Mouse (Mus musculus) left cerebral cortex, postnatal 14 days (tissue): ENCODE results near the gene Tma7. TPM values are rescaled to one million over a fixed set of nuclear protein-coding genes. Genes with fewer than 3 reads are reported as not detected.
A peak's percentile ranks its signal among the peaks of the same experiment; 100 is the strongest.

Source experiments
- DNase-seq, 2 experiments: peaks; one replicate each; pipeline ENCODE4 v3.0.0; 2021 to 2022; ENCODE audit warnings: low spot score in 2 of 2, mixed read lengths in 1 of 2
- intact Hi-C: fragments of 180-260 bp; cut with DNase I; formaldehyde crosslinking; loops from one replicate; pipeline ENCODE4 v1.15.1; 2025
- total RNA-seq, 2 experiments: library from RNA; stranded (reverse); gene quantifications; 2 replicates each; pipeline ENCODE4 v1.2.3; 2021

Tma7 gene
- total RNA-seq, 2 experiments from 2014 or later = 368 to 387 TPM

GRCm38 (mm10) chr9:109087987-109088386 is 5.6 kb upstream of the Tma7 start:
- peak; percentile 47 to 58 for DNase-seq
- intact Hi-C loops = loop anchor here (2.0 to 10.0 kb wide), 2 partner anchors 35 to 777 kb away; no protein-coding TSS in a partner anchor

- intact Hi-C loops = loop anchor here (10.0 kb wide), 1 partner anchor 780 kb away; no protein-coding TSS in a partner anchor
- no peak for DNase-seq
Measured at GRCm38 (mm10) chr9:109084922-109085321, 2.5 kb upstream of the Tma7 start.

- intact Hi-C loops = loop anchor here (10.0 kb wide), 1 partner anchor 783 kb away; no protein-coding TSS in a partner anchor
- no peak for DNase-seq
Measured at GRCm38 (mm10) chr9:109081749-109082123, 651 bp downstream of the Tma7 start.

GRCm38 (mm10) chr9:109080516-109080915 is 1.9 kb downstream of the Tma7 start:
- intact Hi-C loops = loop anchor here (10.0 kb wide), 1 partner anchor 784 kb away; no protein-coding TSS in a partner anchor
- DNase-seq = no peak

- intact Hi-C loops = no loop called here
- peak; percentile 94 to 96 for DNase-seq
Measured at GRCm38 (mm10) chr9:109073661-109074573, 8.5 kb downstream of the Tma7 start, which contains the start of gene Atrip. Atrip (minus strand) TSS chr9:109074124.

GRCm38 (mm10) chr9:109068095-109068735 is 14.2 kb downstream of the Tma7 start:
- no peak for DNase-seq
- intact Hi-C loops = no loop called here

- DNase-seq = no peak
- intact Hi-C loops = no loop called here
Measured at GRCm38 (mm10) chr9:109060898-109061295, 21.5 kb downstream of the Tma7 start.

GRCm38 (mm10) chr9:109060184-109060897 is 22.0 kb downstream of the Tma7 start:
- intact Hi-C loops = no loop called here
- no peak for DNase-seq

GRCm38 (mm10) chr9:109059136-109059903 is 23.1 kb downstream of the Tma7 start, which contains the start of gene Trex1:
Trex1 (minus strand) TSS chr9:109059734.
- intact Hi-C loops = loop anchor here (1.0 kb wide), 1 partner anchor 57 kb away; no protein-coding TSS in a partner anchor
- DNase-seq = peak; percentile 92 to 93

GRCm38 (mm10) chr9:109058006-109058765 is 24.2 kb downstream of the Tma7 start:
- intact Hi-C loops = no loop called here

GRCm38 (mm10) chr9:109057543-109057942 is 24.8 kb downstream of the Tma7 start:
- intact Hi-C loops = no loop called here
- DNase-seq = no peak

More at GRCm38 (mm10) chr9:109058006-109058765, 24.2 kb downstream of the Tma7 start:
- DNase-seq = no peak

- no peak for DNase-seq
- intact Hi-C loops = no loop called here
Measured at GRCm38 (mm10) chr9:109056916-109057315, 25.5 kb downstream of the Tma7 start.

- intact Hi-C loops = no loop called here
- DNase-seq = no peak
Measured at GRCm38 (mm10) chr9:109056081-109056690, 26.2 kb downstream of the Tma7 start.

GRCm38 (mm10) chr9:109055271-109056030 is 26.9 kb downstream of the Tma7 start:
- intact Hi-C loops = no loop called here
- DNase-seq = no peak

GRCm38 (mm10) chr9:109054712-109055111 is 27.7 kb downstream of the Tma7 start:
- peak; percentile 77 to 78 for DNase-seq
- intact Hi-C loops = no loop called here

- no peak for DNase-seq
- intact Hi-C loops = no loop called here
Measured at GRCm38 (mm10) chr9:109053851-109054250, 28.5 kb downstream of the Tma7 start.

GRCm38 (mm10) chr9:109053366-109053765 is 29.0 kb downstream of the Tma7 start:
- DNase-seq = no peak
- intact Hi-C loops = no loop called here
